20 mouse cellular contexts compared by ENCODE assay signal in the genomic region with DNA sequence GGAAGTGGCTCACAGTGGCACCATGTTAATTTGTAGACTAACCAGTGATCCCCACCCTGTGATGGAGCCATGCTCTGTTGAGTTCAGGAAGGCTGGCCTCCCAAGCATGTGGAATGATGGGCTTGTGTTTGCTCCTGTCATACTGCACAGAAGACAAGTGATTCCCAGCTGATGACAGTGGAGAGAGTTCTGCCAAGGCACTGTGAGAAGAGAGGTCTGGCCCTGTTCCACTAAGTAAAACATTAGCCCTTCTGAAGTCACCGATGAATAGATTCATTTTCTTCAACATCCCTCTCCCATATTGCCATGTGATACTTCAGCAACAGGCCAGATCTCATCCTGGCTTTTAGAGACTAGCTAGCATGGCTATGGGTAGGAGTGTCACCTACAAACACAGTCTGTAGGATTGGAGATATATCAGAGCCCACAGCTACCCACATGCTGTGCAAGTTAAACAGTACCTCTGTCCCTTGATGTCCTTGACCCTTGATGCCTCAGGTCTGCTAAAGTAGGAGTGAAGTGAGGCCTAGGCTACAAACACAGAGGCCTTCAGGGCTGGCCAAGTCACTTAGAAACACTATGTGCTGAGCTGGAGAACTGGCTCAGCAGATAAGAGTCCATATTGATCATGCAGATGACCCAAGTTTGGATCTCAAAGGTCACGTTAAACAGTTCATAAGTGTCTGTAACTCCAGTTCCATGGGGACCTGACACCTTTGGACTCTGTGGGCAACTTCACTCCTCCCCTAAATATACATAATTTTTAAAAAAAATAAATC. TPM values are rescaled to one million over a fixed set of nuclear protein-coding genes. Genes with fewer than 3 reads are reported as not detected.
DNase-seq lines count a peak whose midpoint lies in the region; ATAC-seq and TF ChIP-seq lines count a peak whose summit lies in the region.
"Had no signal": no experiment of that assay in that cellular context is flagged by ENCODE, and none has a peak within 500 bp of the region (broad histone marks: within the 10 kb centered on the region; RNA-seq: fewer than 3 reads in every experiment).

No protein-coding gene starts in this region.

- no peak overlapping the region for H3K9ac ChIP-seq in kidney, embryonic 16.5 days (replicated peaks; ENCODE audit: low read length)
- H3K9ac ChIP-seq in liver, adult 2 months (ENCODE audit: low read depth, low read length): no peak overlapping the region
- no peak overlapping the region for H3K9ac ChIP-seq in liver, embryonic 12.5 days
- H3K9ac ChIP-seq in intestine, embryonic 16.5 days (ENCODE audit: low read depth, low read length): no peak overlapping the region
- H3K9ac ChIP-seq: forebrain, embryonic 13.5 days; forebrain, postnatal 0 days; heart, embryonic 12.5 days; hindbrain, embryonic 15.5 days had no signal

- H3K4me1 ChIP-seq in kidney, embryonic 16.5 days (ENCODE audit: insufficient read depth, low read length): no peaks in the 10 kb centered on the region
- H3K4me1 ChIP-seq in liver, adult 2 months (ENCODE audit: control insufficient read depth, insufficient read depth, low read length): peaks cover 11% of the 10 kb centered on the region
- H3K4me1 ChIP-seq in liver, embryonic 12.5 days: no peaks in the 10 kb centered on the region
- no peaks in the 10 kb centered on the region for H3K4me1 ChIP-seq in intestine, embryonic 16.5 days (ENCODE audit: control insufficient read depth, insufficient read depth, low read length)
- H3K4me1 ChIP-seq: forebrain, embryonic 13.5 days; hindbrain, embryonic 15.5 days had no signal

- no peaks in the 10 kb centered on the region for H3K36me3 ChIP-seq in kidney, embryonic 16.5 days (ENCODE audit: insufficient read depth, low read length)
- no peaks in the 10 kb centered on the region for H3K36me3 ChIP-seq in liver, adult 2 months (ENCODE audit: control insufficient read depth, insufficient read depth, low read length)
- no peaks in the 10 kb centered on the region for H3K36me3 ChIP-seq in liver, embryonic 12.5 days
- H3K36me3 ChIP-seq in intestine, embryonic 16.5 days (ENCODE audit: control insufficient read depth, insufficient read depth, low read length): no peaks in the 10 kb centered on the region
- H3K36me3 ChIP-seq: embryonic facial prominence, embryonic 10.5 days; heart, embryonic 12.5 days; hindbrain, embryonic 15.5 days had no signal

- H3K27me3 ChIP-seq in kidney, embryonic 16.5 days (ENCODE audit: insufficient read depth, low read length): no peaks in the 10 kb centered on the region; the same call in 1 of the 2 replicates
- no peaks in the 10 kb centered on the region for H3K27me3 ChIP-seq in liver, adult 2 months (ENCODE audit: control insufficient read depth, insufficient read depth, low read length)
- peaks cover 7% of the 10 kb centered on the region; the same call in 1 of the 2 replicates for H3K27me3 ChIP-seq in liver, embryonic 12.5 days (replicated peaks)
- no peaks in the 10 kb centered on the region for H3K27me3 ChIP-seq in intestine, embryonic 16.5 days (replicated peaks; ENCODE audit: control insufficient read depth, insufficient read depth, low read length)
- H3K27me3 ChIP-seq: CH12.LX; forebrain, embryonic 13.5 days; hindbrain, embryonic 15.5 days had no signal

- H3K4me3 ChIP-seq in kidney, embryonic 16.5 days (ENCODE audit: low read length): no peak overlapping the region
- H3K4me3 ChIP-seq in liver, adult 2 months (ENCODE audit: insufficient read depth, low read depth, low read length): no peak overlapping the region
- no peak overlapping the region for H3K4me3 ChIP-seq in liver, embryonic 12.5 days
- peak overlapping the region; percentile 10 for H3K4me3 ChIP-seq in intestine, embryonic 16.5 days (ENCODE audit: low read length)
- H3K4me3 ChIP-seq: embryonic facial prominence, embryonic 10.5 days; forebrain, embryonic 13.5 days; heart, adult 2 months; heart, embryonic 12.5 days; hindbrain, embryonic 15.5 days had no signal

- no peak for ATAC-seq in kidney, embryonic 16.5 days (ENCODE audit: low FRiP score, low TSS enrichment)
- no peak for ATAC-seq in liver, embryonic 12.5 days
- peak; percentile 24 for ATAC-seq in intestine, embryonic 16.5 days
- ATAC-seq: forebrain, embryonic 13.5 days; forebrain, postnatal 0 days had no signal

- H3K9me3 ChIP-seq in kidney, embryonic 16.5 days (ENCODE audit: low read length): no peaks in the 10 kb centered on the region
- H3K9me3 ChIP-seq in liver, embryonic 12.5 days (replicated peaks): no peaks in the 10 kb centered on the region
- H3K9me3 ChIP-seq in intestine, embryonic 16.5 days (ENCODE audit: control insufficient read depth, low read length): no peaks in the 10 kb centered on the region
- H3K9me3 ChIP-seq: embryonic facial prominence, embryonic 10.5 days; forebrain, embryonic 13.5 days; heart, embryonic 12.5 days; hindbrain, embryonic 15.5 days had no signal

- no peak overlapping the region for H3K4me2 ChIP-seq in kidney, embryonic 16.5 days (replicated peaks; ENCODE audit: low read depth, low read length)
- H3K4me2 ChIP-seq in liver, embryonic 12.5 days: no peak overlapping the region
- peak overlapping the region; percentile 28 for H3K4me2 ChIP-seq in intestine, embryonic 16.5 days (ENCODE audit: low read depth, low read length)
- H3K4me2 ChIP-seq: forebrain, embryonic 13.5 days; heart, embryonic 12.5 days; hindbrain, embryonic 15.5 days had no signal

- 82% methylated on average over 2 of the region's 2 CpGs for WGBS in kidney, embryonic 16.5 days
- 28% methylated on average over 2 of the region's 2 CpGs for WGBS in liver, adult 2 months
- WGBS in liver, embryonic 12.5 days (ENCODE audit: insufficient replicate concordance): 66% methylated on average over 2 of the region's 2 CpGs
- 74% methylated on average over 2 of the region's 2 CpGs for WGBS in intestine, embryonic 16.5 days

- TF ChIP-seq CTCF in liver, adult 2 months (IDR thresholded peaks at IDR 0.05; ENCODE audit: low read depth, low read length): no peak

- H3K27ac ChIP-seq in kidney, embryonic 16.5 days (ENCODE audit: low read length): no peak overlapping the region
- peak overlapping the region; percentile 91 for H3K27ac ChIP-seq in liver, adult 2 months (replicated peaks; ENCODE audit: insufficient read depth, low read depth, low read length)
- H3K27ac ChIP-seq in liver, embryonic 12.5 days: no peak overlapping the region
- H3K27ac ChIP-seq in intestine, embryonic 16.5 days (ENCODE audit: low read length): peak overlapping the region; percentile 68
- H3K27ac ChIP-seq: embryonic facial prominence, embryonic 10.5 days; forebrain, embryonic 13.5 days; heart, adult 2 months; hindbrain, embryonic 15.5 days had no signal

- H3K79me2 ChIP-seq in liver, adult 2 months (ENCODE audit: control insufficient read depth, insufficient read depth, low read length): no peaks in the 10 kb centered on the region

- no peak for TF ChIP-seq POLR2A in liver, adult 2 months (IDR thresholded peaks at IDR 0.05; ENCODE audit: extremely low read depth, insufficient read depth, low read length)

- peak; percentile 43 for DNase-seq in kidney, adult 18-20 months
- DNase-seq in liver, adult 2 months (ENCODE audit: extremely low read depth, low read depth, low spot score): peak; percentile 96
- peak; percentile 64 to 69 for DNase-seq in kidney, postnatal 25 days
- no peak for DNase-seq in Muller cell, postnatal 12 days (ENCODE audit: inconsistent ontology term)
- DNase-seq in adipocyte (ENCODE audit: low spot score): no peak
- DNase-seq: adrenal gland, postnatal 25 days; cerebellum, adult 2 months; cerebellum, postnatal 10 days; forebrain, postnatal 0 days; gastrocnemius, postnatal 14 days; heart, adult 2 months; heart, postnatal 36 days had no signal

RNA-seq across cellular contexts. Expression of gene Scn2b, which starts 11.8 kb away (rescaled TPM):
- polyA plus RNA-seq in kidney, embryonic 16.5 days (2015; fragmentation: Nextera tagmentation; extraction: Ambion mirVana): 4.7 and 5.0 TPM in 2 replicates
- total RNA-seq in liver, adult 2 months (2014; rRNA removed): not detected in 2 replicates
- polyA plus RNA-seq in liver, adult 2 months (2012; rRNA removed): not detected in 2 replicates
- polyA plus RNA-seq in liver, embryonic 12.5 days (2016; fragmentation: Nextera tagmentation; extraction: Ambion mirVana): 0.70 and 0.90 TPM in 2 replicates
- polyA plus RNA-seq in intestine, embryonic 16.5 days (2015; fragmentation: Nextera tagmentation; extraction: Ambion mirVana): 1.9 and 2.1 TPM in 2 replicates
- total RNA-seq: CH12.LX had no signal

RNA-seq across cellular contexts. Expression of gene Jaml, which starts 26.8 kb away (rescaled TPM):
- polyA plus RNA-seq in kidney, embryonic 16.5 days (2015; fragmentation: Nextera tagmentation; extraction: Ambion mirVana): 0.30 TPM in 1 of 2 replicates, not detected in the other
- 1.3 and 1.8 TPM in 2 replicates for total RNA-seq in liver, adult 2 months (2014; rRNA removed)
- 0.05 and 0.11 TPM in 2 replicates for polyA plus RNA-seq in liver, adult 2 months (2012; rRNA removed)
- 0.12 TPM in 1 of 2 replicates, not detected in the other for polyA plus RNA-seq in liver, embryonic 12.5 days (2016; fragmentation: Nextera tagmentation; extraction: Ambion mirVana)
- polyA plus RNA-seq in intestine, embryonic 16.5 days (2015; fragmentation: Nextera tagmentation; extraction: Ambion mirVana): 100 and 102 TPM in 2 replicates
- total RNA-seq: forebrain, postnatal 0 days had no signal
- polyA plus RNA-seq: forebrain, embryonic 13.5 days had no signal

RNA-seq across cellular contexts. Expression of gene Scn4b, which starts 32.4 kb away (rescaled TPM):
- 0.91 and 1.0 TPM in 2 replicates for polyA plus RNA-seq in kidney, embryonic 16.5 days (2015; fragmentation: Nextera tagmentation; extraction: Ambion mirVana)
- 0.07 and 0.28 TPM in 2 replicates for total RNA-seq in liver, adult 2 months (2014; rRNA removed)
- 0.02 and 0.07 TPM in 2 replicates for polyA plus RNA-seq in liver, adult 2 months (2012; rRNA removed)
- polyA plus RNA-seq in liver, embryonic 12.5 days (2016; fragmentation: Nextera tagmentation; extraction: Ambion mirVana): 0.25 and 0.33 TPM in 2 replicates
- 0.13 and 0.15 TPM in 2 replicates for polyA plus RNA-seq in intestine, embryonic 16.5 days (2015; fragmentation: Nextera tagmentation; extraction: Ambion mirVana)

RNA-seq across cellular contexts. Expression of gene Mpzl3, which starts 50.8 kb away (rescaled TPM):
- 3.2 and 3.7 TPM in 2 replicates for polyA plus RNA-seq in kidney, embryonic 16.5 days (2015; fragmentation: Nextera tagmentation; extraction: Ambion mirVana)
- total RNA-seq in liver, adult 2 months (2014; rRNA removed): 6.8 and 8.5 TPM in 2 replicates
- 3.0 and 3.4 TPM in 2 replicates for polyA plus RNA-seq in liver, adult 2 months (2012; rRNA removed)
- polyA plus RNA-seq in liver, embryonic 12.5 days (2016; fragmentation: Nextera tagmentation; extraction: Ambion mirVana): 0.63 and 1.1 TPM in 2 replicates
- polyA plus RNA-seq in intestine, embryonic 16.5 days (2015; fragmentation: Nextera tagmentation; extraction: Ambion mirVana): 6.2 and 7.0 TPM in 2 replicates

Comparison
In these comparisons a context has a peak if more than half of its experiments do, and no peak if none do; other contexts are left out.
1. H3K27ac ChIP-seq: peak in liver, adult 2 months (single experiment) and intestine, embryonic 16.5 days (single experiment); none in kidney, embryonic 16.5 days (single experiment) and liver, embryonic 12.5 days (single experiment).
2. DNase-seq: peak in kidney, adult 18-20 months (single experiment), liver, adult 2 months (single experiment) and kidney, postnatal 25 days (2 of 2); none in Muller cell, postnatal 12 days (single experiment) and adipocyte (single experiment).
3. RNA of gene Jaml, which starts 26.8 kb away (polyA plus RNA-seq): 100 to 102 TPM in intestine, embryonic 16.5 days; 0.30 TPM in kidney, embryonic 16.5 days, 0.05 to 0.11 TPM in liver, adult 2 months and 0.12 TPM in liver, embryonic 12.5 days; every median in the first group is over 10 times any median in the second.